Mouse (Mus musculus) hindbrain, embryonic 15.5 days (tissue): Measurements from ENCODE around the gene Gpr146. TPM values are rescaled to one million over a fixed set of nuclear protein-coding genes. Genes with fewer than 3 reads are reported as not detected.

Experiments
- ATAC-seq: fragments of 200-750 bp; cut with Nextera tagmentation; 2 replicates; pipeline ENCODE4 v1.8.0; 2017; ENCODE audit warnings: low read depth, moderate number of reproducible peaks, moderate TSS enrichment; ENCODE audit not compliant: low FRiP score
- H3K27ac ChIP-seq: fragments of 300-500 bp; sonication (generic); replicated peaks from 2 replicates; pipeline ENCODE4 v1.5.1; 2015; ENCODE audit warnings: mild to moderate bottlenecking, inconsistent platforms
- H3K27me3 ChIP-seq: fragments of 300-500 bp; sonication (generic); 2 replicates; pipeline ENCODE4 v1.6.1; 2015; ENCODE audit warnings: control low read depth, inconsistent platforms
- H3K36me3 ChIP-seq: fragments of 300-500 bp; sonication (generic); 2 replicates; pipeline ENCODE4 v1.6.1; 2015; ENCODE audit warnings: control low read depth, inconsistent platforms
- H3K4me1 ChIP-seq: fragments of 300-500 bp; sonication (generic); replicated peaks from 2 replicates; pipeline ENCODE4 v1.6.1; 2015; ENCODE audit warnings: control low read depth, inconsistent platforms
- H3K4me2 ChIP-seq: fragments of 300-500 bp; sonication (generic); 2 replicates; pipeline ENCODE4 v1.6.1; 2015; ENCODE audit warnings: moderate library complexity, mild to moderate bottlenecking, inconsistent platforms
- H3K4me3 ChIP-seq: fragments of 300-500 bp; sonication (generic); 2 replicates; pipeline ENCODE4 v1.5.1; 2015; ENCODE audit warnings: mild to moderate bottlenecking, inconsistent platforms
- H3K9ac ChIP-seq: fragments of 300-500 bp; sonication (generic); 2 replicates; pipeline ENCODE4 v1.6.1; 2015; ENCODE audit warnings: inconsistent platforms
- H3K9me3 ChIP-seq: fragments of 300-500 bp; sonication (generic); 2 replicates; pipeline ENCODE4 v1.6.1; 2016; ENCODE audit warnings: control low read depth, inconsistent platforms
- WGBS: fragments of 180-500 bp; shearing (Covaris S2); methylation state at CpG from one replicate; pipeline ENCODE4 v1.1.7; 2015; 5-methylcytosine and 5-hydroxymethylcytosine counted together
- microRNA counts: library from miRNA; unstranded; fragments of <30 nt; microRNA quantifications from one replicate; lab custom pipeline; 2016
- microRNA-seq: library from miRNA; unstranded; fragments of <30 nt; microRNA quantifications from one replicate; pipeline ENCODE4, GENCODE M21; 2016
- polyA plus RNA-seq: library from polyadenylated mRNA; unstranded; fragments of >200 nt; fragmentation: Nextera tagmentation; extraction: Ambion mirVana; gene quantifications from 2 replicates; pipeline ENCODE4 v1.2.1, GENCODE M21; 2015

The Gpr146 gene
- polyA plus RNA-seq, 1 experiment from 2014 or later, result 2.9 TPM

DNA sequence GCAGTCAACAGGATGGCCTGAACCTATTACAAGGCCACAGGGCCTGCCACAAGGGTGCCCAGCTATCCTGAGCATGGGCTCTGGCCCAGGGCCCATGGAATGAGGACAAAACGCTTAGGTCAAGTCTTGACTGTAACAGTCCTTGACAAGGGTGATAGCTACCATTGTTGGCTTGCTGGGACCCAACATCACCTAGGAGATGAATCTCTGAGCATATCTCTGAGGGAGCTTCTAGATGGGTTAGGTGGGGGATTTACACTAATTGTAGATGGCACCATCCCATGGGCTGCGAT lies 64.2 kb downstream of the Gpr146 start:
- Histone ChIP-seq H3K9me3 (no peaks in the 10 kb centered on the region), H3K27ac (peak overlapping the region; percentile 7; the same call in 1 of the 2 replicates), H3K4me3 (no peak overlapping the region), H3K9ac (no peak overlapping the region), H3K36me3 (no peaks in the 10 kb centered on the region), H3K4me1 (peaks cover 26% of the 10 kb centered on the region), H3K27me3 (no peaks in the 10 kb centered on the region), H3K4me2 (no peak overlapping the region)
- WGBS, result 89% methylated on average over 2 of the region's 2 CpGs
- ATAC-seq, result no peak

GRCm38 (mm10) chr5:139442428-139442827 lies 64.9 kb downstream of the Gpr146 start:
- no peaks in the 10 kb centered on the region for H3K27me3 ChIP-seq
- no peak overlapping the region for H3K4me3 ChIP-seq
- no peak overlapping the region for H3K4me2 ChIP-seq
- ATAC-seq, result no peak
- H3K27ac ChIP-seq, result peak overlapping the region; percentile 69
- H3K36me3 ChIP-seq, result no peaks in the 10 kb centered on the region
- 62% methylated on average over 12 of the region's 12 CpGs for WGBS
- peaks cover 26% of the 10 kb centered on the region for H3K4me1 ChIP-seq
- no peaks in the 10 kb centered on the region for H3K9me3 ChIP-seq
- H3K9ac ChIP-seq, result no peak overlapping the region

DNA sequence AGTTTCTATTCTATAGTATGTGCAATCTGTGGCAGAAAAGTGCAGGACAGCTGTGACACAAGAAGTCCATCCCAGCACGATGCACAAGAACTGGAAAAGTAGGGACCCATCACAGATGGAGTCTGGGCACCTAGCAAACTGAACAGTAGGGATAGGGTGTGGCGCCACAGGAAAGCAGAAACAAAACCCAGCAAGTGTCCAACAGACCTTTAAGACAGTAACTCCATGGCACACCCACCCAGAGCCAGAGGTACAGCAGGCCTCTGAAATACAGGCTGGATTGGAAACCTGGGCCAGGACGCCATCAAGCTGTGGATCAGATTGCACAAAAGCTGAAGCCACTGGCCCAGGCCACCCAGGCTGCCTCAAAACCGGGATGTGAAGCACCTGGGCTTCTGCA lies 65.5 kb downstream of the Gpr146 start:
- ATAC-seq, result no peak
- no peak overlapping the region for H3K4me2 ChIP-seq
- H3K9me3 ChIP-seq, result no peaks in the 10 kb centered on the region
- no peak overlapping the region for H3K9ac ChIP-seq
- H3K4me1 ChIP-seq, result peaks cover 26% of the 10 kb centered on the region
- WGBS, result 78% methylated on average over 4 of the region's 4 CpGs
- no peaks in the 10 kb centered on the region for H3K36me3 ChIP-seq
- H3K27ac ChIP-seq, result peak overlapping the region; percentile 56; the same call in 1 of the 2 replicates
- no peaks in the 10 kb centered on the region for H3K27me3 ChIP-seq
- no peak overlapping the region for H3K4me3 ChIP-seq

DNA sequence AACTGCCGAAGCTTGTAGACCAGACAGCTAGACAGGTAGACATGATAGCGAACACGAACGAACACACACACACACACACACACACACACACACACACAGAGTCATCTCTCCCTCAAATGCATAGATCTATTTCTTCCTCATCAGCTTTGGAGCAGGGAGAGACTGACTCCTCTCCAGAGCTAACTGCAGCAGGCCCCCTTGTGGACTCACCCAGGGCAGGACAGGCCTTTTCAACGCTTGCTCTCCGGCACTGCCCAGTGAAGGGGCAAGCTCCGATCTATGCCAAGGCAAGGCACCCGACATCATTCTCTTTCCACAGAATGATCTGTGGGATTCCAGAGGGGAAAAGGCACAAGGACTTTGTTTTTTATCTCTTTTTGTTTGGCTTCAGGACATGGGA lies 67.8 kb downstream of the Gpr146 start:
- no peak for ATAC-seq
- Histone ChIP-seq H3K9ac (no peak overlapping the region), H3K36me3 (no peaks in the 10 kb centered on the region), H3K4me2 (no peak overlapping the region), H3K4me3 (no peak overlapping the region), H3K27ac (no peak overlapping the region), H3K4me1 (peaks cover 37% of the 10 kb centered on the region), H3K9me3 (no peaks in the 10 kb centered on the region), H3K27me3 (no peaks in the 10 kb centered on the region)
- WGBS, result 83% methylated on average over 8 of the region's 8 CpGs

MicroRNAs within 50 kb of the gene (microRNA counts, 519-probe panel; counts per million panel counts)
- microRNA mmu-miR-339-3p (lab: Ali Mortazavi, UCI) (not detected), microRNA mmu-miR-339-5p (lab: Ali Mortazavi, UCI) (not detected)

Small RNA genes lying within 50 kb of the gene (microRNA-seq; reads per million reads assigned to microRNA genes)
- gene Mir339, result 321 reads per million, percentile 66 among the genes with 10 or more reads in this experiment

Other genes starting within 250 kb of the Gpr146 start
- gene Prkar1b, start 227.7 kb upstream of the Gpr146 start, polyA plus RNA-seq, result 284 and 294 TPM in 2 replicates
- gene Dnaaf5, start 227.5 kb upstream of the Gpr146 start, polyA plus RNA-seq, result 3.8 and 6.1 TPM in 2 replicates
- gene Sun1, start 177.1 kb upstream of the Gpr146 start, polyA plus RNA-seq, result 40.8 and 45.3 TPM in 2 replicates
- 123 and 126 TPM in 2 replicates for gene Get4, start 125.4 kb upstream of the Gpr146 start, polyA plus RNA-seq
- gene Adap1, start 52.1 kb upstream of the Gpr146 start, polyA plus RNA-seq, result 124 and 132 TPM in 2 replicates
- gene Cox19, start 26.3 kb upstream of the Gpr146 start, polyA plus RNA-seq, result 91.9 and 98.8 TPM in 2 replicates
- gene Cyp2w1, start 25.1 kb upstream of the Gpr146 start, polyA plus RNA-seq, result not detected in 2 replicates
- 0.22 and 0.43 TPM in 2 replicates for gene C130050O18Rik, start 27.6 kb downstream of the Gpr146 start, polyA plus RNA-seq
- 7.6 and 8.6 TPM in 2 replicates for gene Gper1, start 45.5 kb downstream of the Gpr146 start, polyA plus RNA-seq
- gene 3110082I17Rik, start 82.8 kb downstream of the Gpr146 start, polyA plus RNA-seq, result 16.2 and 17.9 TPM in 2 replicates
- 19.7 and 27.1 TPM in 2 replicates for gene Zfand2a, start 106.9 kb downstream of the Gpr146 start, polyA plus RNA-seq
- gene Uncx, start 165.8 kb downstream of the Gpr146 start, polyA plus RNA-seq, result 35.9 and 47.3 TPM in 2 replicates